Mouse (Mus musculus): ENCODE results near the gene Ccdc86.

Ccdc86 gene

GRCm38 (mm10) chr19:10904927-10905727 is 43.9 kb downstream of the Ccdc86 start:
- peak; percentile 62 for DNase-seq

- no peak for DNase-seq
These were observed 44.6 kb downstream of the Ccdc86 start for GRCm38 (mm10) chr19:10904512-10904911.

- DNase-seq = no peak
These were observed 48.0 kb downstream of the Ccdc86 start for GRCm38 (mm10) chr19:10901046-10901445.

- no peak for DNase-seq
These were observed 48.8 kb downstream of the Ccdc86 start for GRCm38 (mm10) chr19:10900315-10900714.

- DNase-seq = no peak
These were observed 51.6 kb downstream of the Ccdc86 start for GRCm38 (mm10) chr19:10897491-10897890.

- DNase-seq = no peak
These were observed 52.2 kb downstream of the Ccdc86 start for GRCm38 (mm10) chr19:10896849-10897248.

GRCm38 (mm10) chr19:10895708-10896107 is 53.4 kb downstream of the Ccdc86 start:
- DNase-seq = no peak

- DNase-seq = peak; percentile 97
These were observed 54.0 kb downstream of the Ccdc86 start, which contains the start of gene Prpf19 for GRCm38 (mm10) chr19:10895016-10895528. TSS of gene Prpf19 (plus strand) at chr19:10895231.

- DNase-seq = no peak
These were observed 56.9 kb downstream of the Ccdc86 start for GRCm38 (mm10) chr19:10892201-10892600.
